Mouse (Mus musculus) cortical plate, adult 2 months (tissue): Measurements from ENCODE around the gene Parm1.

Experiments
- CTCF ChIP-seq: fragments of 200-500 bp; IDR thresholded peaks from 2 replicates; pipeline ENCODE4 v1.5.1; 2011; ENCODE audit warnings: mild to moderate bottlenecking, control low read depth, low read length; ENCODE audit not compliant: insufficient read depth; ENCODE audit errors: extremely low read depth
- POLR2A ChIP-seq: fragments of 200-500 bp; IDR thresholded peaks from 2 replicates; pipeline ENCODE4 v1.6.1; 2011; ENCODE audit warnings: mild to moderate bottlenecking, low read length, control low read depth; ENCODE audit not compliant: insufficient read depth; ENCODE audit errors: extremely low read depth

- TF ChIP-seq POLR2A (no peak), CTCF (no peak)
Measured at GRCm38 (mm10) chr5:91574211-91574610, 56.8 kb downstream of the Parm1 start.
